Mouse (Mus musculus): ENCODE data around the gene Btbd35f9.
"Not testable (repeated sequence)": the region's sequence is repeated elsewhere in the genome, so short reads cannot be mapped to it uniquely, and the experiment has no call there.

Btbd35f9 gene

GRCm38 (mm10) chrX:34161399-34161798 lies at the start of gene Btbd35f9:
Btbd35f9 (minus strand) TSS chrX:34161499.
- not testable (repeated sequence) for DNase-seq (ENCODE audit: low read depth, low spot score)

All from forelimb bud, embryonic 11.5 days (tissue).